Mouse (Mus musculus): ENCODE data around the gene Olfr328.

DNA sequence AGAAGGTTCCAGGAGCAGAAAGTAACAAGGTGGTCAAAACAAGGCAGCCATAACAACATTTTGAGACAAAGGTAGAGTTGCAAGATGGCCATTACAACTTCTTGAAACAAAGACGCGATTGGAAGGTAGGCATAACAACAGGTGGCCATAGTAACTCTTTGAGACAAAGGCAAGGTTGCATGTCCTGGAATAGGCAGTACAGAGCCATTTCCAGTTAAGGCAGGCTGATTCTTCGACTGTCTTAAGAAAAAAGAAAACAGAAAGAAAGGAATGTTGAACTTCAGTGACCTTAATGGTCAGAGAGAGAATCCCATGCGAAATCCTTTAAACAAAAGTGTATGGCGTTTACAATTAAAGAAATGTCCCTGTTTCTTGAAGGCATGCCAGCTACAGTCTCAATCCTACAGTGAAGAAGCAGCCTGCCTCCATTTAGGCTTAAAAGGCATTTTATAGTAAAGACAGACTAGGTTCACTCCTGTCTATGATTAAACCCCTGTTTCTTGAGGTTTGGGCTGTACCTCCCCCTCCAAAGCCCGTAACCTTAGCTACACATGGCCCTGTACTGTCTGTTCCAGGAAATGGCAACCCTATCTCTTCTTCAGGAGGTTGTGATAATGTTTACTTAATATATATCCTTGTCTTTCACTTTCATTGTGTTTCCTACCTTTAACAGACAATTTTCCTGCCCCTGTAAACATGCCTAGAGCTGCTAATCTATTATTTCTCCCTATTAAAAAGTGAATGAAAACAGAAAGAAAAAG, 47.5 kb upstream of the Olfr328 start:
- TF ChIP-seq GATA1 (IDR thresholded peaks at IDR 0.05; ENCODE audit: low read length) (no peak), TAL1 (IDR thresholded peaks at IDR 0.05; ENCODE audit: low read length) (no peak)

All from erythroblast, embryonic 14.5 days (primary cell).